Mouse (Mus musculus) heart, embryonic 13.5 days (tissue): Measurements from ENCODE around the gene Gpc1. TPM values are rescaled to one million over a fixed set of nuclear protein-coding genes. Genes with fewer than 3 reads are reported as not detected.
A peak's percentile ranks its signal among the peaks of the same experiment; 100 is the strongest.

Experiments
- ATAC-seq: fragments of 200-750 bp; cut with Nextera tagmentation; 2 replicates; pipeline ENCODE4 v1.8.0; 2017; ENCODE audit warnings: moderate TSS enrichment; ENCODE audit not compliant: insufficient number of reproducible peaks, low FRiP score, low TSS enrichment; ENCODE audit errors: extremely low read depth
- H3K27ac ChIP-seq: fragments of 300-500 bp; sonication (generic); replicated peaks from 2 replicates; pipeline ENCODE4 v1.5.1; 2015; ENCODE audit warnings: moderate library complexity, mild to moderate bottlenecking, inconsistent platforms
- H3K27me3 ChIP-seq: fragments of 300-500 bp; sonication (generic); replicated peaks from 2 replicates; pipeline ENCODE4 v1.6.1; 2015; ENCODE audit warnings: mild to moderate bottlenecking, inconsistent platforms
- H3K36me3 ChIP-seq: fragments of 300-500 bp; sonication (generic); 2 replicates; pipeline ENCODE4 v1.6.1; 2015; ENCODE audit warnings: mild to moderate bottlenecking, inconsistent platforms
- H3K4me1 ChIP-seq: fragments of 300-500 bp; sonication (generic); 2 replicates; pipeline ENCODE4 v1.6.1; 2015; ENCODE audit warnings: inconsistent platforms
- H3K4me2 ChIP-seq: fragments of 300-500 bp; sonication (generic); 2 replicates; pipeline ENCODE4 v1.6.1; 2015; ENCODE audit warnings: inconsistent platforms, mild to moderate bottlenecking, moderate library complexity
- H3K4me3 ChIP-seq: fragments of 300-500 bp; sonication (generic); 2 replicates; pipeline ENCODE4 v1.5.1; 2015; ENCODE audit warnings: moderate library complexity, mild to moderate bottlenecking, inconsistent platforms
- H3K9ac ChIP-seq: fragments of 300-500 bp; sonication (generic); 2 replicates; pipeline ENCODE4 v1.6.1; 2015; ENCODE audit warnings: inconsistent platforms, mild to moderate bottlenecking, moderate library complexity
- H3K9me3 ChIP-seq: fragments of 300-500 bp; sonication (generic); 2 replicates; pipeline ENCODE4 v1.6.1; 2016; ENCODE audit warnings: inconsistent platforms
- WGBS: fragments of 180-500 bp; shearing (Covaris S2); methylation state at CpG from one replicate; pipeline ENCODE4 v1.1.7; 2015; ENCODE audit warnings: mixed read lengths; 5-methylcytosine and 5-hydroxymethylcytosine counted together
- polyA plus RNA-seq: library from polyadenylated mRNA; unstranded; fragments of >200 nt; fragmentation: Nextera tagmentation; extraction: Ambion mirVana; gene quantifications from 2 replicates; pipeline ENCODE4 v1.2.1, GENCODE M21; 2015

Gpc1 gene
- polyA plus RNA-seq, 1 experiment from 2014 or later, result 53.1 TPM

DNA sequence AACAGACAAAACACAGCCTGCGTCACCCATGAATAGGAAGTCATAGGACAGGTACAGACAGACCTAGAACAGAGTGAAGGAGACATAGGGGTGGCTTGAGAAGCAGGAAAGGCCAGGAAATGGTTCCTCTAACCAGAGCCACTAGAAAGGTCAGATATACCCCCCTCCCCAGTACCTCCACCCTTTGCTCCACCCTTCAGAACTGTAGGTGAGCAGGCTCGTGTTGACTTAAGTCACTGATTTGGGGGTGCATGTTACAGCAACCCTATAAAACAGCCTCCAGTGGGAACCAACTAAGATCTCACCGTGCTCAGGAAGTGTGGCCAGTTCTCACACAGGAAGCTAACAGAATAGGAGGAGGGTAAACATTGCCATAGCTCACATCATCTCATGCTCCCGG, 28.1 kb upstream of the Gpc1 start:
- no peak overlapping the region for H3K4me2 ChIP-seq
- 74% methylated on average over 4 of the region's 4 CpGs for WGBS
- H3K4me3 ChIP-seq, result no peak overlapping the region
- H3K36me3 ChIP-seq, result no peaks in the 10 kb centered on the region
- H3K27ac ChIP-seq, result no peak overlapping the region
- peaks cover 15% of the 10 kb centered on the region for H3K27me3 ChIP-seq
- no peaks in the 10 kb centered on the region for H3K9me3 ChIP-seq
- H3K9ac ChIP-seq, result no peak overlapping the region
- H3K4me1 ChIP-seq, result no peaks in the 10 kb centered on the region
- no peak for ATAC-seq

DNA sequence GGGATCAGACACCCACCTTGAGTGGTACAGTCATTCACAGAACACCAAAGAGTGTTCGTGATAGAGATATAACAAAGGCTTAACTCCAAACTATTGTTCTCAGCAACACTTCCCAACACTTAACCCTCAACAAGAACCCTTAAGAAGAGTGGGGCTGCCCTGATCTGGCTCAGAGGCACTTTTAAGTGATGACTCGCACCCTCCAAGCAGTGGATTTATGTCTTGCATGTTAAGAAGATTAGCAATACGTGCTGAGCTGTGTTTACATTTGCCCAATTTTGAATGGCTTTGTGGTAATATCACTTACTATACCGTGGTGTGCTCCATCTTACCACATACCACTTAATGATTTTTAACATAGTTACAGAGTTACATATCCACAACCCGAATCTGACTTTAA, 26.3 kb upstream of the Gpc1 start:
- ATAC-seq, result no peak
- Histone ChIP-seq H3K9ac (no peak overlapping the region), H3K36me3 (no peaks in the 10 kb centered on the region), H3K4me2 (no peak overlapping the region), H3K4me1 (no peaks in the 10 kb centered on the region), H3K27ac (no peak overlapping the region), H3K4me3 (no peak overlapping the region), H3K9me3 (peaks cover 8% of the 10 kb centered on the region), H3K27me3 (peaks cover 15% of the 10 kb centered on the region)
- 52% methylated on average over 5 of the region's 5 CpGs for WGBS

DNA sequence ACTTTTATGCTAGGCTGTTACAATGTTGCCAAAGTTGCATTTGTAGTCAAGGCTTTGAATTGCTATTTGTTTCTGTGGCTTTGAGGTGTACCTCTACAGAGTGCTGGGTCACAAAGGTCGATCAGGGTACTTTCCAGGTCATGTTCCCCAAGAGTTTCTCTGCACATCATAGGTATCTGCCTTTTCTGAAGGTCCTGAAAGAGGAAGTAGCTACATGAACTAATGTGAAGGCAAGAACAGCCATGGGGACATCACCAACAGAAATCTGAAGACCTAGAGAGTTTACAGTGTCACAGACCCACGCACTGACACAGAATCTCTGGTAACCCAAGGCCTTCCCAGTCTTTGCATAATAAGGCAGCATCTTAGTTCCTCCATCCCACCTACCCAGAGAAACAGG, 25.6 kb upstream of the Gpc1 start:
- H3K4me2 ChIP-seq, result no peak overlapping the region
- no peaks in the 10 kb centered on the region for H3K36me3 ChIP-seq
- no peak overlapping the region for H3K9ac ChIP-seq
- no peak for ATAC-seq
- no peaks in the 10 kb centered on the region for H3K4me1 ChIP-seq
- H3K4me3 ChIP-seq, result no peak overlapping the region
- peaks cover 8% of the 10 kb centered on the region for H3K9me3 ChIP-seq
- H3K27me3 ChIP-seq, result peaks cover 15% of the 10 kb centered on the region
- H3K27ac ChIP-seq, result no peak overlapping the region
- WGBS, result 55% methylated on average over 2 of the region's 2 CpGs

DNA sequence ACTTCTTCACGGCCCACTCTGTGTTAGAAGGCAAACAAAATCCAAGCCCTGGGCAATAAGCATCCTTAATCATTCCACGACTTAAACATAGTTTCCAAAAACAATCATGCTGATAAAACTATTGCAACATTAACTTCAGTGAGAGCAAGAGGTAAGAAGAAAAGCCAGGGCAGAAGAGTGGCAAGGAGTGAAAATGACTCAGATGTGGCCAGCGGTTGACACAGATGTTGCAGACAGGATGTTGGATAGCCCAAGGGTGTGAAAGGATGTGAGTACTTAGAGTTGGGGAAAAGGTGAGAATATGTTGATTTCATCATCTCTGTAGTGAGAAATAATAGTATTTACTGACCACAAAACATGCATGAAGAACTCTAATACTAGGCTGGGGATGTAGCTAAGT, 24.7 kb upstream of the Gpc1 start:
- peaks cover 8% of the 10 kb centered on the region; the same call in 1 of the 2 replicates for H3K27me3 ChIP-seq
- H3K9ac ChIP-seq, result no peak overlapping the region
- H3K36me3 ChIP-seq, result no peaks in the 10 kb centered on the region
- 71% methylated on average over 3 of the region's 3 CpGs for WGBS
- no peaks in the 10 kb centered on the region for H3K4me1 ChIP-seq
- no peak overlapping the region for H3K4me3 ChIP-seq
- no peak overlapping the region for H3K27ac ChIP-seq
- H3K4me2 ChIP-seq, result no peak overlapping the region
- ATAC-seq, result no peak
- peaks cover 8% of the 10 kb centered on the region for H3K9me3 ChIP-seq

DNA sequence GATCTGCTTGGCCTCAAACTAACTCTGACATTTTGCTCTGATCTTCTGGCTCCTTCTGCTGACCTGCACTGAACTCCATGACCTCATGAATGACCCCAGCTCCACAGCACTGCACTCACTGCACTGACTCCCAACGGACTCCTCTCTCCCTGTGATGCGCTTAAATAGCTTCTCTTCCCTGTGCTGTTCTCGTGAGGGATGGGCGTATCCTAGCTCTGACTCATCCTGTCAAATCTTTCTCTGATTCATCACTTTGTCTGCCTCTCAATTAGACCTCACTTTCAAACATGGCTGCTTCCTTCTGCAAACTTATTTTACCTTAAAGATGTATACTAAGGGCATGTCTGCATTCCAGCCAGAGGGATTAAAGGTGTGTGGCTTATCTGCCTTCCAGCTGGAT, 21.8 kb upstream of the Gpc1 start:
- Histone ChIP-seq H3K9me3 (peaks cover 8% of the 10 kb centered on the region), H3K36me3 (no peaks in the 10 kb centered on the region), H3K9ac (no peak overlapping the region), H3K4me2 (no peak overlapping the region), H3K4me3 (no peak overlapping the region), H3K27me3 (peaks cover 4% of the 10 kb centered on the region; the same call in 1 of the 2 replicates), H3K4me1 (no peaks in the 10 kb centered on the region), H3K27ac (no peak overlapping the region)
- WGBS, result 82% methylated on average over 4 of the region's 4 CpGs
- ATAC-seq, result no peak

DNA sequence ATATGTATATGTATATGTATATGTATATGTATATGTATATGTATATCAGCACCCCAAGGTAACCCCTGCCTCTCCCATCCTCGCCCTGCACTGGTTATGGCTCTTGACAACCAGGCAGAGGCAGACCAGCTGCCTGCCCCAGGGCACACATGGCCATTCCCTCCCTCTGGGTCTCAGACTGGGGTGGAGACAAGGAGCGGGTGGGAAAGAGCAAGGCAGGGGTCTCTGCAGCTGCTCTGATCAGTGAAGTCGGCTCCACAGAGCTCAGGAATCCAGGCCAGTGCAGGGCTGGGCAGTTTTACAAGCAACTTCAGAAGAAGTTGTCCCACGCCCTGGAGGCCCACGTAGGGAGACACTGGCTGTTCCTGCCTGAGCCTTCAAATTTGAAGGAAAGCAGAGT, 17.1 kb upstream of the Gpc1 start:
- no peak overlapping the region for H3K4me2 ChIP-seq
- no peak overlapping the region for H3K27ac ChIP-seq
- H3K4me1 ChIP-seq, result no peaks in the 10 kb centered on the region
- no peak for ATAC-seq
- no peak overlapping the region for H3K4me3 ChIP-seq
- H3K9ac ChIP-seq, result no peak overlapping the region
- H3K9me3 ChIP-seq, result peaks cover 6% of the 10 kb centered on the region
- WGBS, result 50% methylated on average over 5 of the region's 5 CpGs
- no peaks in the 10 kb centered on the region for H3K36me3 ChIP-seq
- H3K27me3 ChIP-seq, result 0 out of 2 replicates have a peak, but pooled peaks cover under 1% of the 10 kb centered on the region

DNA sequence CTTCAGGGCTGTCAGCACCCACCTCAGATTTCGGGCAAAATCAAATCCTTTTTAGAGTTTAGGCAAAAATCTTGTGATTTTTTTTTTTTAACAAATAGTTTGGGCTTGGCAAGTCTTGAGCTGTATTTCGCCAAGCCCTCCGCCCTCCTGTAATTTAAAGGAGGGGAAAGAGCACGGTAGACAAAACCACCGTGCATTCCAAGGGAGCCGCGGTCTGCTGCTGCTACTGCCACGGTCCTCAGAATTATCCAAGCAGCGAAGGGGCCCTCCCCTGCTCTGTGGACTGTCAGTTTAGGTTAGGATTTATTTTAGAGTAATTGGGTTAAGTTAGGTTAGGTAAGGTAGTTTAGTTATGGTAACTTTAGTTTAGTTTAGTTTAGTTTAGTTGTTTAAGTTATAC, 16.3 kb upstream of the Gpc1 start:
- WGBS, result 78% methylated on average over 9 of the region's 9 CpGs
- ATAC-seq, result no peak

DNA sequence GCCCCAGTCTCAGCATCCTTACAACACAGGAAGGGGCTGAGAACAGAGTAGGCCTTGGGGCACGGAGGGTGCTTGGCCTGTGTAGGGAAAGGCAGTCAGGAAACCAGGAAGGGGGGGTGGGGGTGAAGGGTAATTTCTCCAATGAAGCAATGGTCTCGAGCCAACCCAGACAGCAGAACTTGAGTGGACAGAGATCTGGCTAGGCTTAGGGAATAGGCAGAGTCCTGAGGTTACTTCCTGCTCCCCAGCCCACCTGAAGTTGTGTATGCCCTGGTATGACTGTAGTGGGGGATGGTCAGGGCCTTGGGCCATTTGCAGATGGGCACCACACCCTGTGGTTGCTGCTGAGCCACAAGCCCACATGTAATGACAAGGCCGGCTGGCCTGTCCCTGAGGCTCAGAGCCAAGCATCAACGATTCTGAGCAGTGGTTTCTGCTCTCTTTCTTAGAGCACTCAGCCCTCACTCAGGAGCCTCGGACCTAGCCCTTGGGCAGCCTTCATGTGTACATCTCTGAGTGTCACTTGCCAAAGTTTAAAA, 15.6 kb upstream of the Gpc1 start:
- Histone ChIP-seq H3K36me3 (no peaks in the 10 kb centered on the region), H3K4me1 (no peaks in the 10 kb centered on the region), H3K9ac (no peak overlapping the region), H3K4me2 (no peak overlapping the region), H3K27me3 (0 out of 2 replicates have a peak, but pooled peaks cover 3% of the 10 kb centered on the region), H3K9me3 (no peaks in the 10 kb centered on the region), H3K27ac (no peak overlapping the region), H3K4me3 (no peak overlapping the region)
- WGBS, result 63% methylated on average over 5 of the region's 5 CpGs
- ATAC-seq, result no peak

More for the DNA sequence above, 16.3 kb upstream of the Gpc1 start:
- H3K27me3 ChIP-seq, result 0 out of 2 replicates have a peak, but pooled peaks cover 3% of the 10 kb centered on the region
- no peak overlapping the region for H3K4me2 ChIP-seq
- no peaks in the 10 kb centered on the region for H3K9me3 ChIP-seq
- no peak overlapping the region for H3K27ac ChIP-seq
- no peak overlapping the region for H3K4me3 ChIP-seq
- H3K36me3 ChIP-seq, result no peaks in the 10 kb centered on the region
- no peak overlapping the region for H3K9ac ChIP-seq
- H3K4me1 ChIP-seq, result no peaks in the 10 kb centered on the region

DNA sequence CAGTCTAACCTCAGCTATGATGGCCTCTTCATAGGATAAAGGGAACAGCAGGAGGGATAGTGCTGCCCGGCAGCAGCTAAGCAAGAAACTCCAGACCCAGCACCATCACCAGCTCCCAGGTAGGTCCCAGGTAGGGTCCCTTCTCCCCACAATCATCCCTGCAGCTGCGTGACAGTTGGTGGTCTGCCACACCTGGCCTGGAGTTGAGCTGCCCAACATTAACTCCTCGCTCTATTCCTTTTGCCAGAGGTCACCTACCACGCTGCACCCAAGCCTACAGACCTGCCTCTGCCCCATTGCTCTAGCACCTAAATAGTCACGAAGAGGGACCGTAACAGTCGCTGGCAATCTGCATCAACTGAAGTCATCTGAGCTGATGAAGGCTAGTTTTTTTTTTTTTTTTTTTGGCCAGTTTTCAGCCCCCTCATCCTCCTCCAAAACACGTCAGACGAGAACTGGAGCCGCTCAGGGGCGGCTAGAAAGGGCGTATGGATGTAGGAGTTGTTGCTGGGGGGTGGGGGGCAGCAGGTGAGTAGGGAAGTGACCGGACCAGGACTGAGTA, 738 bp upstream of the Gpc1 start:
- peaks cover 7% of the 10 kb centered on the region for H3K36me3 ChIP-seq
- peak overlapping the region; percentile 81 for H3K4me3 ChIP-seq
- H3K9ac ChIP-seq, result no peak overlapping the region; the same call in 1 of the 2 replicates
- no peak for ATAC-seq
- H3K9me3 ChIP-seq, result no peaks in the 10 kb centered on the region
- no peak overlapping the region for H3K27ac ChIP-seq
- H3K4me1 ChIP-seq, result peaks cover 32% of the 10 kb centered on the region
- H3K27me3 ChIP-seq, result peaks cover 92% of the 10 kb centered on the region
- 10% methylated on average over 13 of the region's 13 CpGs for WGBS
- peak overlapping the region; percentile 75 for H3K4me2 ChIP-seq

DNA sequence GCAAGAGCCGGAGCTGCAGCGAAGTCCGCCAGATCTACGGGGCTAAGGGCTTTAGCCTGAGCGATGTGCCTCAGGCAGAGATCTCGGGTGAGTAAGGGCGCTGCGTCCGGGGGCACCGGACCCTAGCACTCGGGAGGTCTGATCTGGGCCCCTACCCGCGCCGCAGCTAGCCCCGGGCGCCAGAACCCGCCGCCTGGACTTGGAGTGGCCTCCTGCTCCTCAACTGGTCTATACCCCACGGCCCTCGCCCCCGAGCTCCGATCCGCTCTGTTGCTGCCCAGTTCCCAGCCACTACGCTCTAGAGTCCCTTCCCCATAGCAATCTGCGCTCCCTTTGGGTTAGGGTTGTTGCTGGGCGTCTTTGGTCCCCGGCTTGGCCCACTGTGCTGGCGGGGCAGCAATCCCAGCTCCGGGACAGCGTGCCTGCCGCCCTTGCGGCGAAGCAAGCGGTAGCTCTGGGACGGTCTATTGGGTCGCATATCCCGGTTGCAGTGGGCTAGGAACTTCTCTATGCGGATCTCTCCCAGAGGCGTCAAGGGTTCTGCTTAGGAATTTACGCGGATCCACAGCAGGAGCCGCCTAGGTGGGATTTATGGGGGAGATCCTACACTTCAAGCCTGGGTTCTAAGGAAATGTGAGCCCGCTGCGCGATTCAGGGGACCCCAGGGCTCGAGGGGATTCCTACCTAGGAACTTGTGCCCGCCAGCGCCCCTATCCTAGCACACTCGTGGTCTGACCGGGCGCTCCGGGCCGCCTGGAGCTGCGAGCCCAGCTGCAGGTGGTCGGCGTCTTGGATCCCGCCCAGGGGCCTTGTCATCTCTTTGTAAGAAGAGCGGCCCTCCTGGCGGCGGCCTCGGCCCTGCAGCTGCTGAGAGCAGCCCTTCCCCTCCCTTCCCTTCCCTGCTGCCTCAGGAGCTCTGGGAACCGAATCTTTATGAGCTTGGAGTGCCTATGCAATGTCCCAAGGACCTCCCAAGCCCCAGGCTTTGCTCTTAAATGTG, 866 bp downstream of the Gpc1 start:
- WGBS, result 1% methylated on average over 62 of the region's 62 CpGs
- peak overlapping the region; percentile 89 for H3K9ac ChIP-seq
- peaks cover 76% of the 10 kb centered on the region for H3K27me3 ChIP-seq
- H3K9me3 ChIP-seq, result no peaks in the 10 kb centered on the region
- ATAC-seq, result no peak; the same call in 1 of the 2 replicates
- peaks cover 33% of the 10 kb centered on the region for H3K4me1 ChIP-seq
- H3K27ac ChIP-seq, result peak overlapping the region; percentile 83
- H3K4me2 ChIP-seq, result peak overlapping the region; percentile 75
- peaks cover 7% of the 10 kb centered on the region for H3K36me3 ChIP-seq
- peak overlapping the region; percentile 81 for H3K4me3 ChIP-seq

DNA sequence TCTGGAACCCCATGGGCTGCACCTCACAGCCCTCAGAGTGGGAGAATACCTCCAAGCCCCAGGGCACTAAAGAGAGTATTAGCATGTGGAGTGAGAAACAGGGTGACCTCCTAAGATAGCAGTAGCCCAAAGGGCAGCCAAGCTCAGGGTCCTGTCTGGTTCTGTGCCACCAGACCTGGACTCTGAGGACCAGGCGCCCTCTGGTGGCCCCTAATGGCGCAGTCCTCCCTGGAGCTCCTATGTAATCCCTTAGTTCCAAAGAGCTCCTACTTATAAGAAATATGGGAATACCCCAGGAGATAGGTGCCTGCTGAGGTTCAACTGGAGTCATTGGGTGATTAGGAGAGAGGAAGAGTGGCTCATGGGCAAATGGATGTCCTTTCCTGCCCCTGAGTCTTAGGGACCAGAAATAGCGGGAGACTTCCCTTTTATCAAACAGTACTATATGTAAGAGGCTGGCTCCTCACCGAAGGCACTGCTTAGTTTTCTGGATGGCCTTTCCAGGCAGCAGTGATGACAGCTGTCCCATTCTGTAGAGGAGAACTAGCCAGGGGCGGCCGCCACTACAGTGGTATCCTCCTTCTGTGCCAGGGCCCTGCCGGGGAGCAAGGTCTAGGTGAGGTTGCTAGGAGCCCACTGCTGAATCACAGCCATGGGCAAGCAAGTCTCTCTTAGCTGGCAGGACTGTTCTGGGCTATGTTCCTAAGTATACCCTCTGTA, 2.7 kb downstream of the Gpc1 start:
- H3K9me3 ChIP-seq, result no peaks in the 10 kb centered on the region
- ATAC-seq, result no peak
- H3K4me1 ChIP-seq, result peaks cover 44% of the 10 kb centered on the region
- H3K27ac ChIP-seq, result no peak overlapping the region
- H3K4me3 ChIP-seq, result peak overlapping the region; percentile 81; the same call in 1 of the 2 replicates
- peak overlapping the region; percentile 75 for H3K4me2 ChIP-seq
- H3K9ac ChIP-seq, result peak overlapping the region; percentile 89; the same call in 1 of the 2 replicates
- 50% methylated on average over 7 of the region's 7 CpGs for WGBS
- peaks cover 58% of the 10 kb centered on the region for H3K27me3 ChIP-seq
- peaks cover 7% of the 10 kb centered on the region for H3K36me3 ChIP-seq
